Mouse (Mus musculus) ES-E14 (cell line): Measurements from ENCODE around the gene Diaph3.
"Not testable (repeated sequence)": the region's sequence is repeated elsewhere in the genome, so short reads cannot be mapped to it uniquely, and the experiment has no call there.

Source experiments
- CHD2 ChIP-seq: IDR thresholded peaks from 2 replicates; pipeline ENCODE4 v1.6.1; 2014; ENCODE audit warnings: mild to moderate bottlenecking, low read depth, low read length, inconsistent platforms
- HCFC1 ChIP-seq: IDR thresholded peaks from 2 replicates; pipeline ENCODE4 v1.6.1; 2012; ENCODE audit warnings: low read length, inconsistent platforms, borderline replicate concordance; ENCODE audit not compliant: insufficient read depth
- MAFK ChIP-seq: IDR thresholded peaks from 2 replicates; pipeline ENCODE4 v1.6.1; 2014; ENCODE audit warnings: mild to moderate bottlenecking, low read depth, low read length, inconsistent platforms; ENCODE audit not compliant: insufficient read depth
- ZC3H11A ChIP-seq: IDR thresholded peaks from 2 replicates; pipeline ENCODE4 v1.6.1; 2012; ENCODE audit warnings: low read depth, mild to moderate bottlenecking, inconsistent platforms, low read length, borderline replicate concordance
- ZNF384 ChIP-seq: IDR thresholded peaks from 2 replicates; pipeline ENCODE4 v1.6.1; 2012; ENCODE audit warnings: low read depth, low read length, inconsistent platforms

- not testable (repeated sequence) for TF ChIP-seq MAFK, ZNF384, ZC3H11A, CHD2, HCFC1
Measured at GRCm38 (mm10) chr14:87084906-87085305, 56.1 kb downstream of the Diaph3 start.
